Mouse (Mus musculus) embryonic facial prominence, embryonic 13.5 days (tissue): ENCODE results near the gene Pigs. TPM values are rescaled to one million over a fixed set of nuclear protein-coding genes. Genes with fewer than 3 reads are reported as not detected.

ENCODE experiments used
- ATAC-seq: fragments of 200-750 bp; cut with Nextera tagmentation; 2 replicates; pipeline ENCODE4 v1.8.0; 2017; ENCODE audit warnings: low read depth; ENCODE audit not compliant: insufficient number of reproducible peaks, insufficient read depth, low FRiP score, low TSS enrichment
- H3K27ac ChIP-seq: fragments of 300-500 bp; sonication (generic); 2 replicates; pipeline ENCODE4 v1.5.1; 2015; ENCODE audit warnings: moderate library complexity, mild to moderate bottlenecking, inconsistent platforms
- H3K27me3 ChIP-seq: fragments of 300-500 bp; sonication (generic); 2 replicates; pipeline ENCODE4 v1.6.1; 2015; ENCODE audit warnings: mild to moderate bottlenecking, inconsistent platforms
- H3K36me3 ChIP-seq: fragments of 300-500 bp; sonication (generic); 2 replicates; pipeline ENCODE4 v1.6.1; 2015; ENCODE audit warnings: mild to moderate bottlenecking, inconsistent platforms
- H3K4me1 ChIP-seq: fragments of 300-500 bp; sonication (generic); 2 replicates; pipeline ENCODE4 v1.6.1; 2015; ENCODE audit warnings: inconsistent platforms
- H3K4me2 ChIP-seq: fragments of 300-500 bp; sonication (generic); 2 replicates; pipeline ENCODE4 v1.6.1; 2015; ENCODE audit warnings: moderate library complexity, mild to moderate bottlenecking, inconsistent platforms
- H3K4me3 ChIP-seq: fragments of 300-500 bp; sonication (generic); 2 replicates; pipeline ENCODE4 v1.5.1; 2015; ENCODE audit warnings: mild to moderate bottlenecking, inconsistent platforms
- H3K9ac ChIP-seq: fragments of 300-500 bp; sonication (generic); 2 replicates; pipeline ENCODE4 v1.6.1; 2015; ENCODE audit warnings: mild to moderate bottlenecking, inconsistent platforms
- H3K9me3 ChIP-seq: fragments of 300-500 bp; sonication (generic); 2 replicates; pipeline ENCODE4 v1.6.1; 2016; ENCODE audit warnings: inconsistent platforms
- WGBS: fragments of 180-500 bp; shearing (Covaris S2); methylation state at CpG from one replicate; pipeline ENCODE4 v1.1.7; 2015; ENCODE audit warnings: mixed read lengths; 5-methylcytosine and 5-hydroxymethylcytosine counted together
- polyA plus RNA-seq: library from polyadenylated mRNA; unstranded; fragments of >200 nt; fragmentation: Nextera tagmentation; extraction: Ambion mirVana; gene quantifications from 2 replicates; pipeline ENCODE4 v1.2.1, GENCODE M21; 2015

Gene Pigs
- polyA plus RNA-seq = 75.7 and 79.5 TPM in 2 replicates

GRCm38 (mm10) chr11:78327634-78328511 is at the start of gene Pigs:
Pigs (plus strand) TSS chr11:78328415.
- Histone ChIP-seq H3K27me3 (no peaks in the 10 kb centered on the region), H3K27ac (no peak within 1 kb of the TSS), H3K36me3 (peaks cover 8% of the 10 kb centered on the region), H3K9ac (peak within 1 kb of the TSS; percentile 89), H3K4me3 (peak within 1 kb of the TSS; percentile 86), H3K4me1 (peaks cover 15% of the 10 kb centered on the region), H3K9me3 (no peaks in the 10 kb centered on the region), H3K4me2 (peak within 1 kb of the TSS; percentile 93)
- WGBS = 14% methylated on average over 37 of the region's 37 CpGs
- peak; percentile 89 for ATAC-seq

- Histone ChIP-seq H3K27me3 (no peaks in the 10 kb centered on the region), H3K4me3 (no peak overlapping the region), H3K9me3 (no peaks in the 10 kb centered on the region), H3K27ac (no peak overlapping the region), H3K36me3 (peaks cover 97% of the 10 kb centered on the region), H3K9ac (no peak overlapping the region), H3K4me1 (no peaks in the 10 kb centered on the region), H3K4me2 (no peak overlapping the region)
- WGBS = 85% methylated on average over 7 of the region's 7 CpGs
- no peak for ATAC-seq
These were observed 49.4 kb upstream of the Pigs start for GRCm38 (mm10) chr11:78278853-78279252.

- no peaks in the 10 kb centered on the region for H3K27me3 ChIP-seq
- no peak overlapping the region for H3K27ac ChIP-seq
- no peak overlapping the region for H3K4me3 ChIP-seq
- H3K4me1 ChIP-seq = no peaks in the 10 kb centered on the region
- H3K4me2 ChIP-seq = no peak overlapping the region
- no peak for ATAC-seq
- no peak overlapping the region for H3K9ac ChIP-seq
- H3K36me3 ChIP-seq = peaks cover 97% of the 10 kb centered on the region
- 89% methylated on average over 4 of the region's 4 CpGs for WGBS
- H3K9me3 ChIP-seq = no peaks in the 10 kb centered on the region
These were observed 48.6 kb upstream of the Pigs start for GRCm38 (mm10) chr11:78279586-78279985.

- Histone ChIP-seq H3K4me2 (no peak overlapping the region), H3K27me3 (no peaks in the 10 kb centered on the region), H3K36me3 (peaks cover 82% of the 10 kb centered on the region), H3K4me1 (no peaks in the 10 kb centered on the region), H3K4me3 (no peak overlapping the region), H3K9me3 (no peaks in the 10 kb centered on the region), H3K9ac (no peak overlapping the region), H3K27ac (no peak overlapping the region)
- ATAC-seq = no peak
- WGBS = 93% methylated on average over 7 of the region's 7 CpGs
These were observed 39.0 kb upstream of the Pigs start for GRCm38 (mm10) chr11:78289146-78289763.

GRCm38 (mm10) chr11:78290654-78291053 is 37.6 kb upstream of the Pigs start, which contains the start of gene BC030499:
BC030499 (plus strand) TSS chr11:78290841.
- no peak for ATAC-seq
- H3K4me2 ChIP-seq = no peak within 1 kb of the TSS
- 90% methylated on average over 4 of the region's 4 CpGs for WGBS
- H3K27ac ChIP-seq = no peak within 1 kb of the TSS
- no peak within 1 kb of the TSS for H3K4me3 ChIP-seq
- H3K9me3 ChIP-seq = no peaks in the 10 kb centered on the region
- H3K36me3 ChIP-seq = peaks cover 68% of the 10 kb centered on the region
- no peaks in the 10 kb centered on the region for H3K4me1 ChIP-seq
- no peak within 1 kb of the TSS for H3K9ac ChIP-seq
- H3K27me3 ChIP-seq = no peaks in the 10 kb centered on the region

- Histone ChIP-seq H3K4me3 (no peak overlapping the region), H3K4me1 (no peaks in the 10 kb centered on the region), H3K27ac (no peak overlapping the region), H3K36me3 (peaks cover 33% of the 10 kb centered on the region), H3K9me3 (no peaks in the 10 kb centered on the region), H3K27me3 (no peaks in the 10 kb centered on the region), H3K9ac (no peak overlapping the region), H3K4me2 (no peak overlapping the region)
- no peak for ATAC-seq
- 96% methylated on average over 6 of the region's 6 CpGs for whole genome bisulfite sequencing
These were observed 33.6 kb upstream of the Pigs start for GRCm38 (mm10) chr11:78294585-78294984.

- H3K27me3 ChIP-seq = no peaks in the 10 kb centered on the region
- H3K4me1 ChIP-seq = peaks cover 13% of the 10 kb centered on the region
- peak overlapping the region; percentile 74 for H3K4me2 ChIP-seq
- peak overlapping the region; percentile 77 for H3K9ac ChIP-seq
- no peak for ATAC-seq
- no peaks in the 10 kb centered on the region for H3K9me3 ChIP-seq
- peak overlapping the region; percentile 73 for H3K4me3 ChIP-seq
- peaks cover 26% of the 10 kb centered on the region for H3K36me3 ChIP-seq
- WGBS = 56% methylated on average over 7 of the region's 7 CpGs
- H3K27ac ChIP-seq = peak overlapping the region; percentile 62; the same call in 1 of the 2 replicates
These were observed 27.3 kb upstream of the Pigs start for GRCm38 (mm10) chr11:78300917-78301316.

GRCm38 (mm10) chr11:78301357-78302084 is 26.7 kb upstream of the Pigs start, which contains the start of gene Spag5:
Spag5 (plus strand) TSS chr11:78301529.
- peak within 1 kb of the TSS; percentile 75 for H3K27ac ChIP-seq
- under 1% methylated on average over 49 of the region's 49 CpGs for WGBS
- H3K9me3 ChIP-seq = no peaks in the 10 kb centered on the region
- no peaks in the 10 kb centered on the region for H3K27me3 ChIP-seq
- peak within 1 kb of the TSS; percentile 77 for H3K9ac ChIP-seq
- H3K4me2 ChIP-seq = peak within 1 kb of the TSS; percentile 74
- H3K36me3 ChIP-seq = peaks cover 31% of the 10 kb centered on the region
- peaks cover 13% of the 10 kb centered on the region for H3K4me1 ChIP-seq
- ATAC-seq = peak; percentile 98
- H3K4me3 ChIP-seq = peak within 1 kb of the TSS; percentile 73

GRCm38 (mm10) chr11:78305272-78305671 is 22.9 kb upstream of the Pigs start:
- peaks cover 18% of the 10 kb centered on the region for H3K4me1 ChIP-seq
- H3K27me3 ChIP-seq = no peaks in the 10 kb centered on the region
- no peak for ATAC-seq
- H3K36me3 ChIP-seq = peaks cover 54% of the 10 kb centered on the region
- no peak overlapping the region; the same call in 1 of the 2 replicates for H3K9ac ChIP-seq
- no peak overlapping the region for H3K4me3 ChIP-seq
- no peaks in the 10 kb centered on the region for H3K9me3 ChIP-seq
- no peak overlapping the region for H3K27ac ChIP-seq
- WGBS = 88% methylated on average over 4 of the region's 4 CpGs
- H3K4me2 ChIP-seq = no peak overlapping the region

GRCm38 (mm10) chr11:78310861-78311511 is 17.2 kb upstream of the Pigs start:
- Histone ChIP-seq H3K36me3 (peaks cover 76% of the 10 kb centered on the region), H3K4me3 (no peak overlapping the region), H3K27ac (no peak overlapping the region), H3K4me1 (peaks cover 5% of the 10 kb centered on the region; the same call in 1 of the 2 replicates), H3K9me3 (no peaks in the 10 kb centered on the region), H3K4me2 (no peak overlapping the region), H3K9ac (no peak overlapping the region), H3K27me3 (no peaks in the 10 kb centered on the region)
- WGBS = 90% methylated on average over 8 of the region's 8 CpGs
- no peak for ATAC-seq

GRCm38 (mm10) chr11:78313662-78314061 is 14.6 kb upstream of the Pigs start:
- no peaks in the 10 kb centered on the region for H3K4me1 ChIP-seq
- no peak overlapping the region for H3K4me3 ChIP-seq
- H3K27me3 ChIP-seq = no peaks in the 10 kb centered on the region
- no peak overlapping the region for H3K9ac ChIP-seq
- no peak overlapping the region for H3K4me2 ChIP-seq
- no peaks in the 10 kb centered on the region for H3K9me3 ChIP-seq
- H3K27ac ChIP-seq = no peak overlapping the region
- peaks cover 85% of the 10 kb centered on the region for H3K36me3 ChIP-seq
- ATAC-seq = no peak
- 96% methylated on average over 2 of the region's 2 CpGs for WGBS
